Mouse (Mus musculus) gonadal fat pad, adult 2 months (tissue): ENCODE data around the gene Ltf. TPM values are rescaled to one million over a fixed set of nuclear protein-coding genes. Genes with fewer than 3 reads are reported as not detected.

ENCODE experiments used
- DNase-seq: peaks from one replicate; pipeline ENCODE4 v3.0.0-alpha.2; 2012; ENCODE audit warnings: low read depth
- polyA plus RNA-seq: library from polyadenylated mRNA; depleted of rRNA; stranded (reverse); fragments of >200 nt; gene quantifications from 2 replicates; pipeline ENCODE4 v1.2.3, GENCODE M21; 2012; rRNA removed

Gene Ltf
- polyA plus RNA-seq, 1 experiment: 92.0 TPM

- no peak for DNase-seq
Observed at GRCm38 (mm10) chr9:111087960-111088359, 68.9 kb downstream of the Ltf start.

GRCm38 (mm10) chr9:111088886-111089285, 69.8 kb downstream of the Ltf start:
- DNase-seq: no peak

Other genes with a start within 250 kb of the Ltf start
- 0.07 and 0.19 TPM in 2 replicates for gene Prss42, start 221.1 kb upstream of the Ltf start, polyA plus RNA-seq
- gene Prss44, start 205.3 kb upstream of the Ltf start, polyA plus RNA-seq: not detected in 2 replicates
- 0.07 and 0.15 TPM in 2 replicates for gene Prss43, start 192.6 kb upstream of the Ltf start, polyA plus RNA-seq
- 0.36 TPM in 1 of 2 replicates, not detected in the other for gene Prss45, start 184.7 kb upstream of the Ltf start, polyA plus RNA-seq
- 0.15 and 0.24 TPM in 2 replicates for gene Prss46, start 174.8 kb upstream of the Ltf start, polyA plus RNA-seq
- not detected in 2 replicates for gene Prss50, start 161.3 kb upstream of the Ltf start, polyA plus RNA-seq
- 17.7 and 24.0 TPM in 2 replicates for gene Als2cl, start 139.4 kb upstream of the Ltf start, polyA plus RNA-seq
- gene Tmie, start 139.2 kb upstream of the Ltf start, polyA plus RNA-seq: 0.88 and 1.3 TPM in 2 replicates
- gene Fam240a, start 102.4 kb upstream of the Ltf start, polyA plus RNA-seq: not detected in 2 replicates
- gene Tdgf1, start 73.1 kb upstream of the Ltf start, polyA plus RNA-seq: 0.43 TPM in 1 of 2 replicates, not detected in the other
- 0.05 TPM in 1 of 2 replicates, not detected in the other for gene Lrrc2, start 67.7 kb upstream of the Ltf start, polyA plus RNA-seq
- 4.6 and 4.7 TPM in 2 replicates for gene Rtp3, start 28.7 kb upstream of the Ltf start, polyA plus RNA-seq
- gene Ccrl2, start 38.2 kb downstream of the Ltf start, polyA plus RNA-seq: 3.1 and 5.0 TPM in 2 replicates
- gene Lrrfip2, start 98.3 kb downstream of the Ltf start, polyA plus RNA-seq: 10.0 and 10.5 TPM in 2 replicates